Mouse (Mus musculus): ENCODE data around the gene Prss53. TPM values are rescaled to one million over a fixed set of nuclear protein-coding genes. Genes with fewer than 3 reads are reported as not detected.

Prss53 gene
- polyA plus RNA-seq, 1 experiment from 2014 or later = 0.40 TPM

- peaks cover 10% of the 10 kb centered on the region; the same call in 1 of the 2 replicates for H3K4me1 ChIP-seq (replicated peaks; ENCODE audit: control insufficient read depth, insufficient read depth, low read length)
- 66% methylated on average over 8 of the region's 8 CpGs for WGBS
- H3K36me3 ChIP-seq (ENCODE audit: control insufficient read depth, insufficient read depth, low read length) = peaks cover 11% of the 10 kb centered on the region; the same call in 1 of the 2 replicates
- no peak overlapping the region for H3K4me3 ChIP-seq (ENCODE audit: low read depth, low read length)
- H3K27me3 ChIP-seq (replicated peaks; ENCODE audit: control insufficient read depth, insufficient read depth, low read length) = no peaks in the 10 kb centered on the region
- no peak overlapping the region for H3K9ac ChIP-seq (ENCODE audit: low read depth, low read length)
- DNase-seq (ENCODE audit: low spot score) (no peak), ATAC-seq (replicated peaks; ENCODE audit: low FRiP score) (no peak)
- H3K9me3 ChIP-seq (ENCODE audit: control insufficient read depth, low read length) = no peaks in the 10 kb centered on the region
- H3K27ac ChIP-seq (ENCODE audit: low read depth, low read length) = no peak overlapping the region
- H3K4me2 ChIP-seq = no peak overlapping the region
Measured at GRCm38 (mm10) chr7:127921516-127921915, 30.7 kb upstream of the Prss53 start.

GRCm38 (mm10) chr7:127919290-127919689, 28.5 kb upstream of the Prss53 start:
- Histone ChIP-seq H3K4me3 (ENCODE audit: low read depth, low read length) (no peak overlapping the region), H3K9ac (ENCODE audit: low read depth, low read length) (no peak overlapping the region), H3K27ac (ENCODE audit: low read depth, low read length) (no peak overlapping the region), H3K4me1 (replicated peaks; ENCODE audit: control insufficient read depth, insufficient read depth, low read length) (peaks cover 10% of the 10 kb centered on the region; the same call in 1 of the 2 replicates), H3K9me3 (ENCODE audit: control insufficient read depth, low read length) (no peaks in the 10 kb centered on the region), H3K4me2 (no peak overlapping the region), H3K27me3 (replicated peaks; ENCODE audit: control insufficient read depth, insufficient read depth, low read length) (no peaks in the 10 kb centered on the region), H3K36me3 (ENCODE audit: control insufficient read depth, insufficient read depth, low read length) (peaks cover 14% of the 10 kb centered on the region; the same call in 1 of the 2 replicates)
- 72% methylated on average over 7 of the region's 7 CpGs for WGBS
- DNase-seq (ENCODE audit: low spot score) = no peak
- ATAC-seq (replicated peaks; ENCODE audit: low FRiP score) = 0 out of 2 replicates have a peak, but pooled peaks have one; percentile 19

GRCm38 (mm10) chr7:127918203-127918602, 27.4 kb upstream of the Prss53 start:
- WGBS = 46% methylated on average over 3 of the region's 3 CpGs
- no peaks in the 10 kb centered on the region for H3K9me3 ChIP-seq (ENCODE audit: control insufficient read depth, low read length)
- H3K4me2 ChIP-seq = no peak overlapping the region
- peaks cover 12% of the 10 kb centered on the region; the same call in 1 of the 2 replicates for H3K4me1 ChIP-seq (replicated peaks; ENCODE audit: control insufficient read depth, insufficient read depth, low read length)
- ATAC-seq (replicated peaks; ENCODE audit: low FRiP score) (no peak), DNase-seq (ENCODE audit: low spot score) (no peak)
- H3K4me3 ChIP-seq (ENCODE audit: low read depth, low read length) = no peak overlapping the region
- H3K27me3 ChIP-seq (replicated peaks; ENCODE audit: control insufficient read depth, insufficient read depth, low read length) = no peaks in the 10 kb centered on the region
- H3K27ac ChIP-seq (ENCODE audit: low read depth, low read length) = no peak overlapping the region
- no peak overlapping the region for H3K9ac ChIP-seq (ENCODE audit: low read depth, low read length)
- H3K36me3 ChIP-seq (ENCODE audit: control insufficient read depth, insufficient read depth, low read length) = peaks cover 11% of the 10 kb centered on the region; the same call in 1 of the 2 replicates

- no peaks in the 10 kb centered on the region for H3K27me3 ChIP-seq (replicated peaks; ENCODE audit: control insufficient read depth, insufficient read depth, low read length)
- no peaks in the 10 kb centered on the region for H3K9me3 ChIP-seq (ENCODE audit: control insufficient read depth, low read length)
- ATAC-seq (replicated peaks; ENCODE audit: low FRiP score) (no peak), DNase-seq (ENCODE audit: low spot score) (no peak)
- H3K9ac ChIP-seq (ENCODE audit: low read depth, low read length) = no peak overlapping the region
- peaks cover 8% of the 10 kb centered on the region; the same call in 1 of the 2 replicates for H3K36me3 ChIP-seq (ENCODE audit: control insufficient read depth, insufficient read depth, low read length)
- 91% methylated on average over 12 of the region's 12 CpGs for WGBS
- H3K4me2 ChIP-seq = no peak overlapping the region
- no peak overlapping the region for H3K4me3 ChIP-seq (ENCODE audit: low read depth, low read length)
- H3K27ac ChIP-seq (ENCODE audit: low read depth, low read length) = no peak overlapping the region
- peaks cover 9% of the 10 kb centered on the region for H3K4me1 ChIP-seq (replicated peaks; ENCODE audit: control insufficient read depth, insufficient read depth, low read length)
Measured at GRCm38 (mm10) chr7:127915293-127915692, 24.5 kb upstream of the Prss53 start.

- no peak for ATAC-seq (replicated peaks; ENCODE audit: low FRiP score)
- peaks cover 25% of the 10 kb centered on the region for H3K36me3 ChIP-seq (ENCODE audit: control insufficient read depth, insufficient read depth, low read length)
Measured at GRCm38 (mm10) chr7:127912938-127913337, 22.2 kb upstream of the Prss53 start.

GRCm38 (mm10) chr7:127912190-127912871, 21.6 kb upstream of the Prss53 start, which contains the start of gene Kat8:
Gene Kat8, plus strand, starts transcription at chr7:127912516.
- Histone ChIP-seq H3K36me3 (ENCODE audit: control insufficient read depth, insufficient read depth, low read length) (peaks cover 31% of the 10 kb centered on the region), H3K4me1 (replicated peaks; ENCODE audit: control insufficient read depth, insufficient read depth, low read length) (peaks cover 9% of the 10 kb centered on the region), H3K9ac (ENCODE audit: low read depth, low read length) (peak within 1 kb of the TSS; percentile 75)

More at GRCm38 (mm10) chr7:127912938-127913337, 22.2 kb upstream of the Prss53 start:
- peak overlapping the region; percentile 78 for H3K4me3 ChIP-seq (ENCODE audit: low read depth, low read length)
- WGBS = 11% methylated on average over 4 of the region's 4 CpGs
- peak overlapping the region; percentile 78 for H3K4me2 ChIP-seq
- peak overlapping the region; percentile 75 for H3K9ac ChIP-seq (ENCODE audit: low read depth, low read length)
- no peaks in the 10 kb centered on the region for H3K27me3 ChIP-seq (replicated peaks; ENCODE audit: control insufficient read depth, insufficient read depth, low read length)
- H3K27ac ChIP-seq (ENCODE audit: low read depth, low read length) = peak overlapping the region; percentile 54; the same call in 1 of the 2 replicates
- H3K4me1 ChIP-seq (replicated peaks; ENCODE audit: control insufficient read depth, insufficient read depth, low read length) = peaks cover 9% of the 10 kb centered on the region
- DNase-seq (ENCODE audit: low spot score) = no peak
- no peaks in the 10 kb centered on the region for H3K9me3 ChIP-seq (ENCODE audit: control insufficient read depth, low read length)

GRCm38 (mm10) chr7:127908656-127909055, 17.9 kb upstream of the Prss53 start:
- DNase-seq (ENCODE audit: low spot score) (no peak), ATAC-seq (replicated peaks; ENCODE audit: low FRiP score) (no peak)
- Histone ChIP-seq H3K36me3 (ENCODE audit: control insufficient read depth, insufficient read depth, low read length) (peaks cover 44% of the 10 kb centered on the region), H3K9me3 (ENCODE audit: control insufficient read depth, low read length) (no peaks in the 10 kb centered on the region), H3K27ac (ENCODE audit: low read depth, low read length) (no peak overlapping the region), H3K27me3 (replicated peaks; ENCODE audit: control insufficient read depth, insufficient read depth, low read length) (no peaks in the 10 kb centered on the region), H3K4me3 (ENCODE audit: low read depth, low read length) (no peak overlapping the region), H3K4me1 (replicated peaks; ENCODE audit: control insufficient read depth, insufficient read depth, low read length) (peaks cover 15% of the 10 kb centered on the region), H3K9ac (ENCODE audit: low read depth, low read length) (no peak overlapping the region), H3K4me2 (no peak overlapping the region)
- 82% methylated on average over 4 of the region's 4 CpGs for WGBS

More at GRCm38 (mm10) chr7:127912190-127912871, 21.6 kb upstream of the Prss53 start, which contains the start of gene Kat8:
- peak within 1 kb of the TSS; percentile 54 for H3K27ac ChIP-seq (ENCODE audit: low read depth, low read length)
- H3K4me2 ChIP-seq = peak within 1 kb of the TSS; percentile 78
- DNase-seq (ENCODE audit: low spot score) (peak; percentile 95), ATAC-seq (replicated peaks; ENCODE audit: low FRiP score) (peak; percentile 96)
- WGBS = under 1% methylated on average over 40 of the region's 40 CpGs
- no peaks in the 10 kb centered on the region for H3K27me3 ChIP-seq (replicated peaks; ENCODE audit: control insufficient read depth, insufficient read depth, low read length)
- no peaks in the 10 kb centered on the region for H3K9me3 ChIP-seq (ENCODE audit: control insufficient read depth, low read length)
- H3K4me3 ChIP-seq (ENCODE audit: low read depth, low read length) = peak within 1 kb of the TSS; percentile 78

- WGBS = 91% methylated on average over 12 of the region's 12 CpGs
- H3K4me1 ChIP-seq (replicated peaks; ENCODE audit: control insufficient read depth, insufficient read depth, low read length) = peaks cover 11% of the 10 kb centered on the region
- H3K4me2 ChIP-seq = no peak overlapping the region
- no peaks in the 10 kb centered on the region for H3K9me3 ChIP-seq (ENCODE audit: control insufficient read depth, low read length)
- ATAC-seq (replicated peaks; ENCODE audit: low FRiP score) (no peak), DNase-seq (ENCODE audit: low spot score) (no peak)
- no peak overlapping the region for H3K27ac ChIP-seq (ENCODE audit: low read depth, low read length)
- no peaks in the 10 kb centered on the region for H3K27me3 ChIP-seq (replicated peaks; ENCODE audit: control insufficient read depth, insufficient read depth, low read length)
- H3K36me3 ChIP-seq (ENCODE audit: control insufficient read depth, insufficient read depth, low read length) = peaks cover 44% of the 10 kb centered on the region
- H3K4me3 ChIP-seq (ENCODE audit: low read depth, low read length) = no peak overlapping the region
- no peak overlapping the region for H3K9ac ChIP-seq (ENCODE audit: low read depth, low read length)
Measured at GRCm38 (mm10) chr7:127907939-127908338, 17.2 kb upstream of the Prss53 start.
